Mouse (Mus musculus): ENCODE measurements around the gene Gdi2.

GRCm38 (mm10) chr13:3547410-3547809 is 9.5 kb downstream of the Gdi2 start:
- TF ChIP-seq GATA1 (IDR thresholded peaks at IDR 0.05; ENCODE audit: borderline replicate concordance, low read length) (no peak), FLI1 (IDR thresholded peaks at IDR 0.05; ENCODE audit: low read length) (no peak)
